Mouse (Mus musculus): Measurements from ENCODE around the gene Syt3.

Syt3 gene

GRCm38 (mm10) chr7:44356590-44357481 is 27.1 kb upstream of the Syt3 start:
- DNase-seq (ENCODE audit: low spot score in 2 of 2): no peak

- no peak for DNase-seq (ENCODE audit: low spot score in 2 of 2)
These were observed 26.4 kb upstream of the Syt3 start for GRCm38 (mm10) chr7:44357531-44357930.

- no peak for DNase-seq (ENCODE audit: low spot score in 2 of 2)
These were observed 25.9 kb upstream of the Syt3 start for GRCm38 (mm10) chr7:44358012-44358411.

GRCm38 (mm10) chr7:44358886-44359654 is 24.8 kb upstream of the Syt3 start:
- DNase-seq (ENCODE audit: low spot score in 2 of 2): peak in 1 of 2 experiments; percentile 52

GRCm38 (mm10) chr7:44359908-44360672 is 23.8 kb upstream of the Syt3 start:
- DNase-seq (ENCODE audit: low spot score in 2 of 2): peak; percentile 88 to 93

- no peak for DNase-seq (ENCODE audit: low spot score in 2 of 2)
These were observed 23.1 kb upstream of the Syt3 start for GRCm38 (mm10) chr7:44360792-44361301.

GRCm38 (mm10) chr7:44372678-44373077 is 11.2 kb upstream of the Syt3 start:
- no peak for DNase-seq (ENCODE audit: low spot score in 2 of 2)

GRCm38 (mm10) chr7:44373460-44373859 is 10.4 kb upstream of the Syt3 start:
- DNase-seq (ENCODE audit: low spot score in 2 of 2): no peak

GRCm38 (mm10) chr7:44373889-44374652 is 9.8 kb upstream of the Syt3 start:
- peak in 1 of 2 experiments; percentile 64 for DNase-seq (ENCODE audit: low spot score in 2 of 2)

GRCm38 (mm10) chr7:44374756-44375155 is 9.1 kb upstream of the Syt3 start:
- DNase-seq (ENCODE audit: low spot score in 2 of 2): no peak

GRCm38 (mm10) chr7:44375207-44375606 is 8.7 kb upstream of the Syt3 start:
- DNase-seq (ENCODE audit: low spot score in 2 of 2): no peak

GRCm38 (mm10) chr7:44375793-44376192 is 8.1 kb upstream of the Syt3 start:
- no peak for DNase-seq (ENCODE audit: low spot score in 2 of 2)

- DNase-seq (ENCODE audit: low spot score in 2 of 2): no peak
These were observed 5.6 kb upstream of the Syt3 start for GRCm38 (mm10) chr7:44378290-44378689.

GRCm38 (mm10) chr7:44382541-44382940 is 1.4 kb upstream of the Syt3 start:
- DNase-seq (ENCODE audit: low spot score in 2 of 2): peak in 1 of 2 experiments; percentile 59

- DNase-seq (ENCODE audit: low spot score in 2 of 2): no peak
These were observed 786 bp downstream of the Syt3 start for GRCm38 (mm10) chr7:44384716-44385059.

- DNase-seq (ENCODE audit: low spot score in 2 of 2): no peak
These were observed 1.8 kb downstream of the Syt3 start, which contains the start of gene 1700008O03Rik for GRCm38 (mm10) chr7:44385720-44386119. Gene 1700008O03Rik, minus strand, starts transcription at chr7:44385820.

GRCm38 (mm10) chr7:44391831-44392230 is 7.9 kb downstream of the Syt3 start:
- DNase-seq (ENCODE audit: low spot score in 2 of 2): peak in 1 of 2 experiments; percentile 48

- no peak for DNase-seq (ENCODE audit: low spot score in 2 of 2)
These were observed 8.4 kb downstream of the Syt3 start for GRCm38 (mm10) chr7:44392341-44392740.

- no peak for DNase-seq (ENCODE audit: low spot score in 2 of 2)
These were observed 9.4 kb downstream of the Syt3 start for GRCm38 (mm10) chr7:44393284-44393683.

- DNase-seq (ENCODE audit: low spot score in 2 of 2): peak in 1 of 2 experiments; percentile 62
These were observed 14.7 kb downstream of the Syt3 start for GRCm38 (mm10) chr7:44398570-44398969.

GRCm38 (mm10) chr7:44401673-44402072 is 17.8 kb downstream of the Syt3 start:
- no peak for DNase-seq (ENCODE audit: low spot score in 2 of 2)

All from cerebellum, postnatal 4 days (tissue).